1 mouse cellular context compared by ENCODE assay signal in genomic region chr4:137388059-137388794, GRCm38 (mm10).
TF ChIP-seq lines count a peak whose summit lies in the region.

No protein-coding gene starts in this region.

TF ChIP-seq in CH12.LX, 34 proteins besides CTCF, POLR2A, EP300 and RAD21 (continued from another document):
- TF ChIP-seq POLR2AphosphoS2 (IDR thresholded peaks at IDR 0.05; ENCODE audit: low read depth, low read length) (peak; percentile 75), SIN3A (IDR thresholded peaks at IDR 0.05; ENCODE audit: low read length) (peak; percentile 97), TBP (conservative IDR thresholded peaks at IDR 0.05; ENCODE audit: low read depth, low read length) (peak; percentile 90), ZNF384 (IDR thresholded peaks at IDR 0.05; ENCODE audit: low read depth, low read length) (no peak), MXI1 (IDR thresholded peaks at IDR 0.05; ENCODE audit: low read depth, low read length) (peak; percentile 81), JUN (IDR thresholded peaks at IDR 0.05; ENCODE audit: insufficient read depth, low read depth, low read length) (no peak), USF1 (IDR thresholded peaks at IDR 0.05; ENCODE audit: low read depth, low read length) (no peak), NELFE (IDR thresholded peaks at IDR 0.05; ENCODE audit: low read depth, low read length) (peak; percentile 91), ETS1 (conservative IDR thresholded peaks at IDR 0.05; ENCODE audit: low read depth, low read length) (peak; percentile 33; the same call in 1 of the 2 replicates), CHD1 (IDR thresholded peaks at IDR 0.05; ENCODE audit: low read depth, low read length) (no peak), MAZ (IDR thresholded peaks at IDR 0.05; ENCODE audit: low read depth, low read length) (peak; percentile 60), TCF12 (IDR thresholded peaks at IDR 0.05; ENCODE audit: low read depth, low read length) (peak; percentile 77; the same call in 1 of the 2 replicates), RCOR1 (conservative IDR thresholded peaks at IDR 0.05; ENCODE audit: low read depth, low read length) (no peak), MEF2A (IDR thresholded peaks at IDR 0.05; ENCODE audit: borderline replicate concordance, low read depth, low read length) (no peak), USF2 (conservative IDR thresholded peaks at IDR 0.05; ENCODE audit: low read depth, low read length) (no peak), MAX (IDR thresholded peaks at IDR 0.05; ENCODE audit: low read length) (peak; percentile 91), ELF1 (IDR thresholded peaks at IDR 0.05; ENCODE audit: low read depth, low read length) (peak; percentile 100), HCFC1 (IDR thresholded peaks at IDR 0.05; ENCODE audit: low read depth, low read length) (peak; percentile 91), ZKSCAN1 (IDR thresholded peaks at IDR 0.05; ENCODE audit: borderline replicate concordance, low read depth, low read length) (no peak), NRF1 (IDR thresholded peaks at IDR 0.05; ENCODE audit: low read depth, low read length) (no peak), SMC3 (IDR thresholded peaks at IDR 0.05; ENCODE audit: low read depth, low read length) (0 out of 2 replicates have a peak, but pooled peaks have one; percentile 7), CHD2 (IDR thresholded peaks at IDR 0.05; ENCODE audit: low read length) (peak; percentile 90), UBTF (IDR thresholded peaks at IDR 0.05; ENCODE audit: low read depth, low read length) (peak; percentile 59; the same call in 1 of the 2 replicates), JUND (conservative IDR thresholded peaks at IDR 0.05; ENCODE audit: low read depth, low read length) (no peak), MAFK (IDR thresholded peaks at IDR 0.05; ENCODE audit: insufficient replicate concordance, low read length) (no peak)
